Mouse (Mus musculus) erythroblast, embryonic 14.5 days (primary cell): ENCODE measurements around the gene Lsr.
"Not testable (repeated sequence)": the region's sequence is repeated elsewhere in the genome, so short reads cannot be mapped to it uniquely, and the experiment has no call there.

Source experiments
- GATA1 ChIP-seq: IDR thresholded peaks from 2 replicates; pipeline ENCODE4 v1.6.1; 2012; ENCODE audit warnings: low read length, inconsistent platforms, mixed read lengths
- TAL1 ChIP-seq: IDR thresholded peaks from 3 replicates; pipeline ENCODE4 v1.6.1; 2012; ENCODE audit warnings: low read length, inconsistent platforms, mixed read lengths

GRCm38 (mm10) chr7:30935422-30936099 lies 37.7 kb downstream of the Lsr start:
- TF ChIP-seq TAL1, GATA1: not testable (repeated sequence)
